Mouse (Mus musculus): Measurements from ENCODE around the gene Agtrap. TPM values are rescaled to one million over a fixed set of nuclear protein-coding genes. Genes with fewer than 3 reads are reported as not detected.

The Agtrap gene
- polyA plus RNA-seq, 1 experiment from 2014 or later: 27.7 TPM

GRCm38 (mm10) chr4:148065702-148066400 is 22.0 kb downstream of the Agtrap start:
- no peak overlapping the region for H3K27ac ChIP-seq (ENCODE audit: low read depth, low read length)
- no peak overlapping the region for H3K9ac ChIP-seq (ENCODE audit: low read depth, low read length)
- no peaks in the 10 kb centered on the region for H3K36me3 ChIP-seq (ENCODE audit: control insufficient read depth, insufficient read depth)
- no peaks in the 10 kb centered on the region for H3K9me3 ChIP-seq (ENCODE audit: control insufficient read depth)
- WGBS: 51% methylated on average over 6 of the region's 6 CpGs
- peak; percentile 38 for TF ChIP-seq CTCF (IDR thresholded peaks at IDR 0.05; ENCODE audit: low read depth)
- H3K27me3 ChIP-seq (replicated peaks; ENCODE audit: control insufficient read depth, insufficient read depth, low read length): no peaks in the 10 kb centered on the region
- no peak for ATAC-seq
- no peak overlapping the region for H3K4me2 ChIP-seq (replicated peaks; ENCODE audit: low read depth)
- H3K4me3 ChIP-seq (ENCODE audit: low read depth, low read length): no peak overlapping the region
- no peaks in the 10 kb centered on the region for H3K4me1 ChIP-seq (replicated peaks; ENCODE audit: control insufficient read depth, insufficient read depth, low read length)

- no peak for TF ChIP-seq CTCF (IDR thresholded peaks at IDR 0.05; ENCODE audit: low read depth)
- Histone ChIP-seq H3K4me1 (replicated peaks; ENCODE audit: control insufficient read depth, insufficient read depth, low read length) (no peaks in the 10 kb centered on the region), H3K27ac (ENCODE audit: low read depth, low read length) (no peak overlapping the region), H3K27me3 (replicated peaks; ENCODE audit: control insufficient read depth, insufficient read depth, low read length) (no peaks in the 10 kb centered on the region), H3K4me3 (ENCODE audit: low read depth, low read length) (no peak overlapping the region), H3K9ac (ENCODE audit: low read depth, low read length) (no peak overlapping the region), H3K4me2 (replicated peaks; ENCODE audit: low read depth) (no peak overlapping the region), H3K36me3 (ENCODE audit: control insufficient read depth, insufficient read depth) (peaks cover 23% of the 10 kb centered on the region), H3K9me3 (ENCODE audit: control insufficient read depth) (no peaks in the 10 kb centered on the region)
- ATAC-seq: no peak
- 85% methylated on average over 9 of the region's 9 CpGs for WGBS
Observed at GRCm38 (mm10) chr4:148061086-148061480, 26.7 kb downstream of the Agtrap start.

- peaks cover 30% of the 10 kb centered on the region for H3K36me3 ChIP-seq (ENCODE audit: control insufficient read depth, insufficient read depth)
- H3K4me1 ChIP-seq (replicated peaks; ENCODE audit: control insufficient read depth, insufficient read depth, low read length): no peaks in the 10 kb centered on the region
- no peaks in the 10 kb centered on the region for H3K27me3 ChIP-seq (replicated peaks; ENCODE audit: control insufficient read depth, insufficient read depth, low read length)
- no peak overlapping the region for H3K27ac ChIP-seq (ENCODE audit: low read depth, low read length)
- no peak overlapping the region for H3K4me2 ChIP-seq (replicated peaks; ENCODE audit: low read depth)
- no peak overlapping the region for H3K4me3 ChIP-seq (ENCODE audit: low read depth, low read length)
- H3K9ac ChIP-seq (ENCODE audit: low read depth, low read length): no peak overlapping the region
- no peaks in the 10 kb centered on the region for H3K9me3 ChIP-seq (ENCODE audit: control insufficient read depth)
- peak; percentile 53; the same call in 1 of the 2 replicates for ATAC-seq
- TF ChIP-seq CTCF (IDR thresholded peaks at IDR 0.05; ENCODE audit: low read depth): peak; percentile 80
- 49% methylated on average over 13 of the region's 13 CpGs for WGBS
Observed at GRCm38 (mm10) chr4:148060120-148061085, 27.4 kb downstream of the Agtrap start.

- Histone ChIP-seq H3K36me3 (ENCODE audit: control insufficient read depth, insufficient read depth) (peaks cover 43% of the 10 kb centered on the region), H3K4me2 (replicated peaks; ENCODE audit: low read depth) (no peak overlapping the region), H3K9me3 (ENCODE audit: control insufficient read depth) (no peaks in the 10 kb centered on the region), H3K4me3 (ENCODE audit: low read depth, low read length) (no peak overlapping the region), H3K9ac (ENCODE audit: low read depth, low read length) (no peak overlapping the region), H3K27me3 (replicated peaks; ENCODE audit: control insufficient read depth, insufficient read depth, low read length) (no peaks in the 10 kb centered on the region), H3K4me1 (replicated peaks; ENCODE audit: control insufficient read depth, insufficient read depth, low read length) (no peaks in the 10 kb centered on the region), H3K27ac (ENCODE audit: low read depth, low read length) (no peak overlapping the region)
- ATAC-seq: no peak
- WGBS: 88% methylated on average over 6 of the region's 6 CpGs
- no peak for TF ChIP-seq CTCF (IDR thresholded peaks at IDR 0.05; ENCODE audit: low read depth)
Observed at GRCm38 (mm10) chr4:148058993-148059392, 28.8 kb downstream of the Agtrap start.

- no peak overlapping the region for H3K4me3 ChIP-seq (ENCODE audit: low read depth, low read length)
- WGBS: 91% methylated on average over 9 of the region's 9 CpGs
- no peaks in the 10 kb centered on the region for H3K27me3 ChIP-seq (replicated peaks; ENCODE audit: control insufficient read depth, insufficient read depth, low read length)
Observed at GRCm38 (mm10) chr4:148058218-148058819, 29.5 kb downstream of the Agtrap start.

GRCm38 (mm10) chr4:148057661-148058209 is 30.1 kb downstream of the Agtrap start:
- 61% methylated on average over 5 of the region's 5 CpGs for WGBS
- H3K4me2 ChIP-seq (replicated peaks; ENCODE audit: low read depth): no peak overlapping the region
- H3K27ac ChIP-seq (ENCODE audit: low read depth, low read length): no peak overlapping the region
- ATAC-seq: no peak
- H3K4me3 ChIP-seq (ENCODE audit: low read depth, low read length): no peak overlapping the region
- no peak overlapping the region for H3K9ac ChIP-seq (ENCODE audit: low read depth, low read length)
- no peaks in the 10 kb centered on the region for H3K4me1 ChIP-seq (replicated peaks; ENCODE audit: control insufficient read depth, insufficient read depth, low read length)
- peak; percentile 46 for TF ChIP-seq CTCF (IDR thresholded peaks at IDR 0.05; ENCODE audit: low read depth)
- no peaks in the 10 kb centered on the region for H3K9me3 ChIP-seq (ENCODE audit: control insufficient read depth)
- H3K36me3 ChIP-seq (ENCODE audit: control insufficient read depth, insufficient read depth): peaks cover 56% of the 10 kb centered on the region
- no peaks in the 10 kb centered on the region for H3K27me3 ChIP-seq (replicated peaks; ENCODE audit: control insufficient read depth, insufficient read depth, low read length)

More at GRCm38 (mm10) chr4:148058218-148058819, 29.5 kb downstream of the Agtrap start:
- Histone ChIP-seq H3K4me2 (replicated peaks; ENCODE audit: low read depth) (no peak overlapping the region), H3K27ac (ENCODE audit: low read depth, low read length) (no peak overlapping the region), H3K4me1 (replicated peaks; ENCODE audit: control insufficient read depth, insufficient read depth, low read length) (no peaks in the 10 kb centered on the region), H3K36me3 (ENCODE audit: control insufficient read depth, insufficient read depth) (peaks cover 50% of the 10 kb centered on the region), H3K9me3 (ENCODE audit: control insufficient read depth) (no peaks in the 10 kb centered on the region), H3K9ac (ENCODE audit: low read depth, low read length) (no peak overlapping the region)
- no peak for TF ChIP-seq CTCF (IDR thresholded peaks at IDR 0.05; ENCODE audit: low read depth)
- ATAC-seq: no peak
